Mouse (Mus musculus) testis, adult 2 months (tissue): ENCODE results near the gene Snx32.

Source experiments
- CTCF ChIP-seq: fragments of 200-500 bp; IDR thresholded peaks from 2 replicates; pipeline ENCODE4 v1.5.1; 2012; ENCODE audit warnings: low read depth, mild to moderate bottlenecking, inconsistent platforms, low read length, moderate library complexity; ENCODE audit not compliant: control insufficient read depth, insufficient read depth, insufficient replicate concordance
- POLR2A ChIP-seq: fragments of 200-500 bp; IDR thresholded peaks from 2 replicates; pipeline ENCODE4 v1.6.1; 2012; ENCODE audit warnings: low read depth, mild to moderate bottlenecking, inconsistent platforms, low read length, moderate library complexity; ENCODE audit not compliant: control insufficient read depth

DNA sequence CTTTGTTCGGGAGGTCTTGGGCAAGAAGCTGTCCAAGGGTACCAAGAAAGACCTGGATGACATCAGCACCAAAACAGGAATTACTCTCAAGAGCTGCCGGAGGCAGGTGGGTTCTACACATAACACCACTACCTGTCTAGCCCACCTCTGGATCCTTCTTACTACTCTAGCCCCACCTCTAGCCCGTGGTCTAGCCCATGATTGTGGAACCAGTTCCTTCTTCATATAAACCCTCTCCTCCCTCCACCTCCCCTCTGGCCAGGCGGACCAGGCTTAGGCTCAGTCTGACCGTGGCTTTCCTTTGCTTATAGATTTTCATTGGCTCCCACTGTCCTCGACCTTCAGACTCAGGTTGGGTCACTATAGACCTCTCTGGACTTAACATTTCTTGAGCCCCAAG is 48.9 kb downstream of the Snx32 start:
- TF ChIP-seq CTCF (no peak), POLR2A (no peak)
